Mouse (Mus musculus): ENCODE data around the gene Slc25a19. TPM values are rescaled to one million over a fixed set of nuclear protein-coding genes. Genes with fewer than 3 reads are reported as not detected.

The Slc25a19 gene
- polyA plus RNA-seq, 1 experiment = 14.0 TPM

DNA sequence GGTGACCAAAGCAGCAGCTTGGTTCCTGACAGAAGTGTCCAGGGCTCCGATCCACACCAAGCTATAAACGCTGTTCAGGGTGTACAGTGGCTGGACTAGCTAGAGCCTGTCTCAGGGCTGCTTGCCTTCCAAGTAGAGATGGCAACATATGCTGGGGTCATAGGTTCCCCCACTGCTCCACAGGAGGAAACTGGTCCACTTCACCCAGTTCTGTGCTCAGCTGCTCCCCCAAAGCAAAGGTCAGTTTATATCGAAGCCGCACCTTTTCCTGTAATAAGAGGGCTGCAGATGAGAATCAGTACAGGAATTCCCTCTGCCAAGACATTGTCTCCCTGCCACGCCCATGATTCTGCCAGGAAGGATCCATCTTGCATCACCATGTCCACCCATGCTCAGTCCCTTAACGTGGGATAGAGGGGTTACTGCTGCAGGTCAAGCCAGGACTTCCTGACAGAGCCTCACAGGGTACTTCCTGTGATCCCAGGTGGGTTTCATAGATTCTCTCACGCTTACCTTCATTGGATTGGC is 42.5 kb downstream of the Slc25a19 start:
- Histone ChIP-seq H3K4me1 (ENCODE audit: control insufficient read depth, insufficient read depth, low read length) (no peaks in the 10 kb centered on the region), H3K4me3 (ENCODE audit: insufficient read depth, low read length) (no peak overlapping the region), H3K27ac (ENCODE audit: insufficient read depth, low read length) (no peak overlapping the region)
- TF ChIP-seq CTCF (IDR thresholded peaks at IDR 0.05; ENCODE audit: borderline replicate concordance, insufficient read depth, low read length) = no peak
- TF ChIP-seq POLR2A (IDR thresholded peaks at IDR 0.05; ENCODE audit: low read depth, low read length) = no peak

DNA sequence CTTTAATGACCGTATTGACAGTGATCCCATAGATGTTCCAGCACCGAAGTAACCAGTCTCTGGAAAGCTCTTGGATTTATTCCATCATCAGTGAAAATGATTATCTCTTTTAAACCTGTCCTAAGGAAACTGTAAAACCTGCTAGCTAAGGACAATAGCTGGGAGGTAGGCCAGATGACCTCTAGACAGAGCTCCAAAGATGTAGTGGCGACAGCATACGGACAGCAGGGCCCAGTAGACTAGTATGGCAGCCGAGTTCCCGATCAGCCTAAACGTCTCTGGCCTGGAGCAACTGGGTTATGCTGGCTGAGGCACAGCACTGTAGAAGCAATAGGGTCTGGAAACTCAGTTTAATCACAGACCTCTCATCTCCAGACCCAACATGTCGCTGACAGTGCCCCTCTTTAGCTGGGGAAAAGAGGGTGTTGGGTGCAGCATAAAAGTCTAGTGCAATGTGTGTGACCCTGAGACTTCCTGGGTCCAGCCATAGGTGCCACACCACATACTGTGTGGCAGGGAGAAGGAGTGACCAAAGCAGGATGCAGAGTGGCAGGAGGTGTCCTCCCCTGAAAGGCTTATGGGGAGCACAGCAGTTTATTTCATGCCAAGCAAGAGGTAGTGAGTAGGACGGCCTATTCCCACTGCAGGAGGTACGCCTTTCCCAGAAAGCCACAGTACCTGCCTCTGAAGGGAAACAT is 43.6 kb downstream of the Slc25a19 start:
- Histone ChIP-seq H3K4me1 (ENCODE audit: control insufficient read depth, insufficient read depth, low read length) (no peaks in the 10 kb centered on the region), H3K27ac (ENCODE audit: insufficient read depth, low read length) (no peak overlapping the region), H3K4me3 (ENCODE audit: insufficient read depth, low read length) (no peak overlapping the region)
- TF ChIP-seq CTCF (IDR thresholded peaks at IDR 0.05; ENCODE audit: borderline replicate concordance, insufficient read depth, low read length) = no peak
- TF ChIP-seq POLR2A (IDR thresholded peaks at IDR 0.05; ENCODE audit: low read depth, low read length) = no peak

DNA sequence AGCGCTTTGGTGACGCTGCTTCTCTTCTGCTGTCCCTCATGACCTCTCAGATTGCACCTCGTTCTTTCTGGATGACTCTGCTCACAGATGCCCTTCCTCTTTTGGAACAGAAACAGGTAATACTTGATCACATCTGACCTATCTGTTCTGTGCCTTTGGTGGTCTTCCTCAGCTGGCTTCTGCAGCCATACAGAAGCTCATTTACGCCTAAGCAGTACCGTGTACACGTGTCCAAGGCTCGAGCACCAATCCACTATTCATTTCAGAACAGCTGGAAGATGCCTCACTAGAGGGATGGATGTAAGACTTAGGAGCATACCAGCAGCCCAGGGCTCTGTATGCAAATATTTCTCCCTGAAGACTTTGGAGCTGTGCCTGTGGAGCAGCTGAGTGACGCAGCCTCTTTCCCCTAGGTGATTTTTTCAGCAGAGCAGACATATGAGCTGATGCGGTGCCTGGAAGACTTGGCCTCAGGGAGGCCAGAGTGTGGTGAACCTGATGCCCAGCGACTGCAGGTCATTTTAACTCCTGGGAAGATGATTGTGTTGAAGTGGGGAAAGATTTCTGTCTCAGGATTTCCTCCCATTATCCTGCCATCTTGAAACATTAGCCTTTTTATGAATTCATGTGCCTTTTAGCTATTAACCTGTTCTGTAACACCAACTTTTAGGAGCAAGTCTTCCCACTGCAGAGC is 45.0 kb downstream of the Slc25a19 start:
- no peak overlapping the region for H3K4me3 ChIP-seq (ENCODE audit: insufficient read depth, low read length)
- H3K4me1 ChIP-seq (ENCODE audit: control insufficient read depth, insufficient read depth, low read length) = no peaks in the 10 kb centered on the region
- H3K27ac ChIP-seq (ENCODE audit: insufficient read depth, low read length) = no peak overlapping the region
- TF ChIP-seq CTCF (IDR thresholded peaks at IDR 0.05; ENCODE audit: borderline replicate concordance, insufficient read depth, low read length) (no peak), POLR2A (IDR thresholded peaks at IDR 0.05; ENCODE audit: low read depth, low read length) (no peak)

DNA sequence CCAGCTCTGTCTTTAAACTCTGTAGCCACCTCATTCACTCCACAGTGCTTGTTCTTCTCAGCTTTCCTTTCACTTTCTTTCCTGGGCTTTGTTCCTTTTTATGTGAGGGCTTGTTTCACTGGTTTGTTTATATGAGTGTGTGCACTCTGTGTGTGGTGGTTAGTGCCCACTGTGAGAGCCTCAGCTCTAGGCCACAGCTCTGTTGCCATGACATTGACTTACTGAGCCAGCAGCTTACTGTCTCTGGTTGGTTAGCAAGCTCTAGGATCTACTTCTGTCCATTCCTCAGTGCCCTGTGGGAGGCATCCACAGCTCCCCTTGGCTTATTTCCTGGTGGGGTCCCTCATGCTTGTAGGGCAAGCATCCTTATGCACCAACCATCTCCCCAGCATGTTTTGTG is 49.0 kb downstream of the Slc25a19 start:
- Histone ChIP-seq H3K4me3 (ENCODE audit: insufficient read depth, low read length) (no peak overlapping the region), H3K27ac (ENCODE audit: insufficient read depth, low read length) (no peak overlapping the region), H3K4me1 (ENCODE audit: control insufficient read depth, insufficient read depth, low read length) (no peaks in the 10 kb centered on the region)
- no peak for TF ChIP-seq POLR2A (IDR thresholded peaks at IDR 0.05; ENCODE audit: low read depth, low read length)
- TF ChIP-seq CTCF (IDR thresholded peaks at IDR 0.05; ENCODE audit: borderline replicate concordance, insufficient read depth, low read length) = no peak

DNA sequence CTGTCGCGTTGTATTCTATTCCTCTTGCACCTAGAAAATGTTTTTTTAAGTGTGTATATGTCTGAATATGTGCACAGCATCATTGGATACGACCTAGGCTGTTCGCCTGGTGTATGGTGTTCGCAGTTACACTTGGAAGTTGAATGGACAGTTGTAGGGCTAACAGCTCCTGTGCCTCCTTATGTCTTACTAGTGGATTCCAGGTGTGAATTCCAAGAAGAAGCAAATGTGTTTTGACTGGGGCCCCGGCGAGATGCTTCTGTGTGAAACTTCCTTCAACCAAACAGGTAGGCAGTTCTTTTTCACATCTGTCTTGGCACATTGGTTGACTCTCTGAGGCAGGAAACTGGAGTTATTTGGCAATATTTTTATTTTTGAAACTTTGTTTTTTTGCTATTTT is 63.1 kb downstream of the Slc25a19 start:
- TF ChIP-seq CTCF (IDR thresholded peaks at IDR 0.05; ENCODE audit: borderline replicate concordance, insufficient read depth, low read length) (no peak), POLR2A (IDR thresholded peaks at IDR 0.05; ENCODE audit: low read depth, low read length) (no peak)
- peak overlapping the region; percentile 94 for H3K4me3 ChIP-seq (ENCODE audit: insufficient read depth, low read length)
- H3K4me1 ChIP-seq (ENCODE audit: control insufficient read depth, insufficient read depth, low read length) = no peaks in the 10 kb centered on the region; the same call in 1 of the 2 replicates
- no peak overlapping the region for H3K27ac ChIP-seq (ENCODE audit: insufficient read depth, low read length)

Other genes starting within 250 kb of the Slc25a19 start
- 24.2 and 29.5 TPM in 2 replicates for gene Cdr2l, start 246.4 kb downstream of the Slc25a19 start, polyA plus RNA-seq (2011; ENCODE audit: insufficient read length, low read depth, missing spikeins)
- 35.3 and 46.6 TPM in 2 replicates for gene Mrpl58, start 224.5 kb downstream of the Slc25a19 start, polyA plus RNA-seq (2011; ENCODE audit: insufficient read length, low read depth, missing spikeins)
- 334 and 405 TPM in 2 replicates for gene Atp5h, start 208.3 kb downstream of the Slc25a19 start, polyA plus RNA-seq (2011; ENCODE audit: insufficient read length, low read depth, missing spikeins)
- 15.9 and 18.2 TPM in 2 replicates for gene Kctd2, start 208.2 kb downstream of the Slc25a19 start, polyA plus RNA-seq (2011; ENCODE audit: insufficient read length, low read depth, missing spikeins)
- not detected in 2 replicates for gene Trim80, start 187.8 kb downstream of the Slc25a19 start, polyA plus RNA-seq (2011; ENCODE audit: insufficient read length, low read depth, missing spikeins)
- not detected in 2 replicates for gene Slc16a5, start 165.8 kb downstream of the Slc25a19 start, polyA plus RNA-seq (2011; ENCODE audit: insufficient read length, low read depth, missing spikeins)
- 7.1 and 8.2 TPM in 2 replicates for gene Armc7, start 152.6 kb downstream of the Slc25a19 start, polyA plus RNA-seq (2011; ENCODE audit: insufficient read length, low read depth, missing spikeins)
- gene Nt5c, start 136.4 kb downstream of the Slc25a19 start, polyA plus RNA-seq (2011; ENCODE audit: insufficient read length, low read depth, missing spikeins) = 54.2 and 76.2 TPM in 2 replicates
- 141 and 164 TPM in 2 replicates for gene Jpt1, start 113.9 kb downstream of the Slc25a19 start, polyA plus RNA-seq (2011; ENCODE audit: insufficient read length, low read depth, missing spikeins)
- 408 and 505 TPM in 2 replicates for gene Sumo2, start 92.0 kb downstream of the Slc25a19 start, polyA plus RNA-seq (2011; ENCODE audit: insufficient read length, low read depth, missing spikeins)
- 68.0 and 81.1 TPM in 2 replicates for gene Nup85, start 63.9 kb downstream of the Slc25a19 start, polyA plus RNA-seq (2011; ENCODE audit: insufficient read length, low read depth, missing spikeins)
- 31.0 and 36.5 TPM in 2 replicates for gene Mrps7, start 24.4 kb downstream of the Slc25a19 start, polyA plus RNA-seq (2011; ENCODE audit: insufficient read length, low read depth, missing spikeins)
- gene Gga3, start 24.2 kb downstream of the Slc25a19 start, polyA plus RNA-seq (2011; ENCODE audit: insufficient read length, low read depth, missing spikeins) = 17.0 and 30.3 TPM in 2 replicates
- gene Mif4gd, start 15.3 kb downstream of the Slc25a19 start, polyA plus RNA-seq (2011; ENCODE audit: insufficient read length, low read depth, missing spikeins) = 22.3 and 26.6 TPM in 2 replicates
- 61.1 and 69.3 TPM in 2 replicates for gene Grb2, start 80.3 kb upstream of the Slc25a19 start, polyA plus RNA-seq (2011; ENCODE audit: insufficient read length, low read depth, missing spikeins)
- gene Tmem94, start 137.1 kb upstream of the Slc25a19 start, polyA plus RNA-seq (2011; ENCODE audit: insufficient read length, low read depth, missing spikeins) = 15.1 and 17.4 TPM in 2 replicates
- 10.0 and 13.1 TPM in 2 replicates for gene Caskin2, start 185.3 kb upstream of the Slc25a19 start, polyA plus RNA-seq (2011; ENCODE audit: insufficient read length, low read depth, missing spikeins)
- gene Tsen54, start 186.4 kb upstream of the Slc25a19 start, polyA plus RNA-seq (2011; ENCODE audit: insufficient read length, low read depth, missing spikeins) = 10.1 and 12.2 TPM in 2 replicates
- 3.0 and 3.7 TPM in 2 replicates for gene Llgl2, start 195.8 kb upstream of the Slc25a19 start, polyA plus RNA-seq (2011; ENCODE audit: insufficient read length, low read depth, missing spikeins)
- not detected in 2 replicates for gene Myo15b, start 230.1 kb upstream of the Slc25a19 start, polyA plus RNA-seq (2011; ENCODE audit: insufficient read length, low read depth, missing spikeins)